Mouse (Mus musculus) kidney, adult 2 months (tissue): ENCODE data around the gene Sox1.

Experiments
- CTCF ChIP-seq: fragments of 200-500 bp; conservative IDR thresholded peaks from 2 replicates; pipeline ENCODE4 v1.5.1; 2011; ENCODE audit warnings: low read depth, mild to moderate bottlenecking, control low read depth, low read length, moderate library complexity, mixed read lengths; ENCODE audit not compliant: insufficient read depth, insufficient read length
- POLR2A ChIP-seq: fragments of 200-500 bp; IDR thresholded peaks from one replicate; pipeline ENCODE4 v1.6.1; 2011; ENCODE audit warnings: low read depth, low read length, control low read depth

DNA sequence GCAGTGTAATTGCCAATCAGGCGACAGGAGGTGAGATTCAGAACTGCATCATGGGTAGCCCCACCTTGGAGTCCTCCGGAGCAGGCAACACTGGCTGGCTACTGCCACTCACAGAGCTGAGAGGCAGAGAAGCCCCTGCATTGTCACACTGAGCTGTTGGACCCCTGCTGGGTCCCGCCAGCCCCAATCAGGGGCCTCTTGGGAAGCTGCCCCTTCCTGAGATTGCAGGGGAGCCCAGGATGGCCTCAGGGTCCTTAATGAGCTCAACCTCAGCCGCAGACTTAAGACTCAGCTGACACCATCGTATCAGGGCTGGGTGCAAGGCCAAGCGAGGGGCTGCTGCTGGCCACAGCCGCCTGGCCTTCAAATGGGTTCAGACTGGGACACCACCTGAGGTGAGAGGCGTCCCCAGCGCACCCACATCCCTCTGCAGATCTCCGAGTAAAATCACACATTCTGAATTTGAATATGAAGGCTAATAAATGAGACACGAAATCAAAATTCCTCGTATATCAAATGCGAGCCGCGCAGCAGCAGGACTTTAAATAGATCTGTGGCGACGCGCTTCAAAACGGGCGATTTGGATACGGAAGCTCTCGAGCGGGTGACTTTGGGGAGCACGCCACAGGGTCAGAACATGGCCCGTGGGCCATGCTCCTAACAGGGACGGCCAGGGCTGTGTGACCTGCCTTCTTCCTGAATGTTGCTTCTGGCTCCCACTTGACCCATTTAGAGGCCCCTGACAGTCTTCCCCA is 51.0 kb downstream of the Sox1 start:
- no peak for TF ChIP-seq CTCF
- TF ChIP-seq POLR2A, result no peak
